8 mouse cellular contexts compared by ENCODE assay signal in the genomic region with DNA sequence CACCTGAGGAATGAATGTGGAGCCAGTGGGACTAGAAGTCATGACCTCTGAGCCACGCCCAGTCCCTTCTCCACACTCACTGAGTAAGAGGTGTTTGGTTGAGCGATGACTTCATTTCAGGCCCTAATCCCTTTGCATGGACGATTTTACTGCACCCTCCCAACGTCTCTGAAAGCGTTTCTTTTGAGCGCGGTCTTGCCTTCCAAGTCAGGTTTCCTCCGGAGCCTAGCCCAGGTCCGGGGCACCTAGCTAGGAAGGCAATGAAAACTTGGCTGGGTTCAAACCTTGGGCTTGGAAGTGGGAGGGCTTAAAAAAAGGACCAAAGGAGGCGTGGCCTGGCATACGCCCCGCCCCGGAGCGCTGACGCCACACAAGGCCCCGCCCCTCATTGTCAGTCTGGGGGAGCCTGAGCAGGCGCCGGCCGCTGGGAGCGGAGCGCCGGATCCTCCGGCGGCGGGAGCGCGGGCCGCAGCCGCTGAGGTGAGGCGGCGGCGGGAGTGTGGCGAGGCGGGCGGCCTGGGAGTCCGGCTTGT. TPM values are rescaled to one million over a fixed set of nuclear protein-coding genes. Genes with fewer than 3 reads are reported as not detected.
DNase-seq lines count a peak whose midpoint lies in the region; ATAC-seq lines count a peak whose summit lies in the region.

Luzp1 (plus strand) TSS at position 391 of the 533 bp plus-strand sequence.

- peak; percentile 91 for ATAC-seq in inflammation-experienced regulatory T-cells, adult 6 months
- ATAC-seq in megakaryocyte-erythroid progenitor cell, adult 5-6 weeks (replicated peaks; ENCODE audit: low FRiP score, low TSS enrichment, poor library complexity, severe bottlenecking) = peak; percentile 95

- intact Hi-C loops in gastrocnemius, postnatal 14 days (cut with DNase I; ENCODE audit: low total_unique reads) = no loop called here
- intact Hi-C loops in left cerebral cortex, postnatal 10 days (cut with DNase I) = no loop called here

- DNase-seq in adrenal gland, adult (ENCODE audit: inconsistent age in 2 of 2, low spot score in 1 of 2) = peak; percentile 95 to 99
- DNase-seq in embryo, embryonic 10.5 days (ENCODE audit: low spot score) = peak; percentile 96
- peak; percentile 90 for DNase-seq in gastrocnemius, postnatal 14 days
- peak; percentile 90 to 92 for DNase-seq in left cerebral cortex, postnatal 10 days (ENCODE audit: extremely low spot score in 1 of 2, low spot score in 2 of 2)
- peak; percentile 93 for DNase-seq in right cerebral cortex, postnatal 25 days
- DNase-seq in urinary bladder, postnatal 4 days (ENCODE audit: low spot score in 2 of 2) = peak; percentile 92

RNA-seq across cellular contexts. Expression of gene Luzp1, which starts in this region (rescaled TPM):
- total RNA-seq in gastrocnemius, postnatal 14 days (2021) = 10 to 100 TPM; 17.4 to 20.6 TPM
- polyA plus RNA-seq in inflammation-experienced regulatory T-cells, adult 6 months (2017; shearing (Covaris generic)) = 10 to 100 TPM in 1 of 3 experiments, 1 to 10 TPM in 2; 4.9 to 10.9 (median 5.6) TPM
- total RNA-seq in left cerebral cortex, postnatal 10 days (2021) = 10 to 100 TPM; 40.0 to 42.6 TPM
- 4.0 and 13.9 TPM in 2 replicates for total RNA-seq in megakaryocyte-erythroid progenitor cell, adult 5-6 weeks (2014; fragmentation: Nextera tagmentation)
- total RNA-seq in megakaryocyte-erythroid progenitor cell, adult 5-6 weeks (2017) = 2.3 and 3.7 TPM in 2 replicates

Comparison
In these comparisons a context has a peak if more than half of its experiments do, and no peak if none do; other contexts are left out.
1. Peak in every context shown above with its lines: DNase-seq and ATAC-seq.